Mouse (Mus musculus) cerebellum, adult (tissue): Measurements from ENCODE around the gene Lgals12.

Experiments used
- ATAC-seq: cut with Nextera tagmentation; 2 replicates; pipeline ENCODE4 v1.9.2; 2017; ENCODE audit warnings: mild to moderate bottlenecking, moderate library complexity, mixed read lengths; ENCODE audit not compliant: insufficient number of reproducible peaks, low FRiP score, low TSS enrichment

Lgals12 gene

DNA sequence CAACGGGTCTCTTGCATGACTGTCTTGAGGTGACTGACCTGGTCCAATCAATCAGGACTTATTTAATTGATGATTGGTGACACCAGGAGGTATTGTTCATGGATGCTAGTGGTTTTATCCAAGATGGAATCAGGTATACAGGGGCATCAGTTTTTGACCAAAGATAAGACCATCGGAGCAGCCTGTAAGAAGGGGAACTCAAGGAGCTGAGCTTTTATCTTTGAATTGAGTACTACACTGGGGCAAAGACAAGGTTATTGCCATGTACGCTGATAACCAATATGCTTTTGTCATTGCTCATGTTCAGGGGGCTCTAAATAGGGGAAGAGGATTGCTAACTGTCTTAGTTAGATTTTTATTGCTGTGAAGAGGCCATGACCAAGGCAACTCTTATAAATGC, 58.1 kb downstream of the Lgals12 start:
- ATAC-seq = no peak
